Mouse (Mus musculus) cortical plate, adult 2 months (tissue): ENCODE measurements around the gene Clpb.

Experiments used
- CTCF ChIP-seq: fragments of 200-500 bp; IDR thresholded peaks from 2 replicates; pipeline ENCODE4 v1.5.1; 2011; ENCODE audit warnings: mild to moderate bottlenecking, control low read depth, low read length; ENCODE audit not compliant: insufficient read depth; ENCODE audit errors: extremely low read depth
- POLR2A ChIP-seq: fragments of 200-500 bp; IDR thresholded peaks from 2 replicates; pipeline ENCODE4 v1.6.1; 2011; ENCODE audit warnings: mild to moderate bottlenecking, low read length, control low read depth; ENCODE audit not compliant: insufficient read depth; ENCODE audit errors: extremely low read depth

- TF ChIP-seq CTCF (no peak), POLR2A (no peak)
Measured at GRCm38 (mm10) chr7:101833352-101833751, 169.9 kb downstream of the Clpb start.
